ENCODE assay signal across 7 mouse cellular contexts in the genomic region with DNA sequence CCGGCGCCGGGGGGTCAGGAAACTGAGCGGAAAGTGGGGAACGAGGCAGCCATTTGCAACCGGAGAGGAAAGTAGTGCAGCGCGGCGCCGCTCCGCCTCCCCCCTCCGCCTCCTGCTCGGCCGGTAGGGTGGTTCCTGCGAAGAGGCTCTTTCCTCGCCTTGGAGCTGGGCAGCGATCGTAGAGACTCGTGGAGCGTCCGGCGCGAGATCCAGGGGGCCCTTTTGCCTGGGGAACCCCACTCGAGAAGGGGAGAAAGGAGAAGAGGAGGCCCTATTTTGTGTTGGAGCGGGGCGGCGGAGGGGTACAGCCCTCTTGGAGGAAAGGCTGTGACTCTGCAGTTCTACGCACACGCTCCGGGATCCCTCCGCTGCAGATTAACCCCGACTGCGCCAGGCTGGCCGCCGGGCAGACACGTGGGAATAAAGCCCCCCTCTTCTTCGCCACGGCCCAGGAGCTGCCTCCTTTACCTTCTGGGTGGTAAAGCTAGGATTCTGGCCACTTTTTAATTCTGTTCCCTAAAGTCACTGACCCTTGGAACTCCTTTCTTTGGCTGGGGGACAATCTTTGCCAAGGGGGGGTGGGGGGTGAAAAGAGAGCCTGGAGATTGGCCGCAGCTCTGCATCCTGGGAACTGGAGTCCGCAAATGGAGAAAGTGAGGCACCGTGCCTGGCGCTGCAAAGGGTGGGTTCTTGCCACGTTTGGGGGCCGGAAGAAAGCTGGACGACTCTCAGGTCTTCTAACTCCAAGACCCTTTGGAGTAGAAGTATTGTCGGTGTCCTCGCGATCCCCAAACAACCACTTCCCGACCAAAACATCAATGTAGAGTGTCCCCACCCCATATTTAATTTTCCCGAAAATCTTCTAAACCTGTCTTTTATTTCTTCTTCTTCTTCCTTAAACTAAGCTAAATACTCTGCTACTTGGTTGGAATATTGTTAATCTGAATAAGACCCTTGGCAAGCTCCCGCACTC. TPM values are rescaled to one million over a fixed set of nuclear protein-coding genes. Genes with fewer than 3 reads are reported as not detected.
DNase-seq lines count a peak whose midpoint lies in the region; ATAC-seq lines count a peak whose summit lies in the region.

No protein-coding gene starts in this region.

- peak overlapping the region; percentile 100 for H3K27ac ChIP-seq in embryonic facial prominence, embryonic 10.5 days (replicated peaks)
- peak overlapping the region; percentile 98 for H3K27ac ChIP-seq in limb, embryonic 11.5 days (replicated peaks; ENCODE audit: low read depth, low read length)
- peak overlapping the region; percentile 99 for H3K27ac ChIP-seq in midbrain, embryonic 14.5 days (replicated peaks; ENCODE audit: low read depth, low read length)

- H3K4me2 ChIP-seq in limb, embryonic 11.5 days (ENCODE audit: low read depth, severe bottlenecking): peak overlapping the region; percentile 98
- H3K4me2 ChIP-seq in midbrain, embryonic 14.5 days (ENCODE audit: low read length): peak overlapping the region; percentile 100

- H3K9me3 ChIP-seq in embryonic facial prominence, embryonic 10.5 days: no peaks in the 10 kb centered on the region
- no peaks in the 10 kb centered on the region for H3K9me3 ChIP-seq in limb, embryonic 11.5 days (ENCODE audit: control insufficient read depth, low read length)
- H3K9me3 ChIP-seq in midbrain, embryonic 14.5 days (ENCODE audit: control insufficient read depth, low read length): no peaks in the 10 kb centered on the region

- 1% methylated on average over 51 of the region's 51 CpGs for WGBS in embryonic facial prominence, embryonic 10.5 days
- WGBS in limb, embryonic 11.5 days: 1% methylated on average over 40 of the region's 51 CpGs
- 2% methylated on average over 51 of the region's 51 CpGs for WGBS in midbrain, embryonic 14.5 days

- ATAC-seq in limb, embryonic 11.5 days (ENCODE audit: insufficient number of reproducible peaks, low FRiP score, low TSS enrichment, low read depth): peak; percentile 72
- peak; percentile 86 for ATAC-seq in midbrain, embryonic 14.5 days (ENCODE audit: low FRiP score, low TSS enrichment)

- peak overlapping the region; percentile 84 for H3K4me3 ChIP-seq in embryonic facial prominence, embryonic 10.5 days
- peak overlapping the region; percentile 94 for H3K4me3 ChIP-seq in limb, embryonic 11.5 days (ENCODE audit: low read depth, low read length)
- H3K4me3 ChIP-seq in midbrain, embryonic 14.5 days (replicated peaks; ENCODE audit: low read depth, low read length): peak overlapping the region; percentile 97

- peaks cover 17% of the 10 kb centered on the region; the same call in 1 of the 2 replicates for H3K36me3 ChIP-seq in embryonic facial prominence, embryonic 10.5 days (replicated peaks)
- no peaks in the 10 kb centered on the region for H3K36me3 ChIP-seq in limb, embryonic 11.5 days (ENCODE audit: control insufficient read depth, insufficient read depth, low read length)
- no peaks in the 10 kb centered on the region for H3K36me3 ChIP-seq in midbrain, embryonic 14.5 days (ENCODE audit: control insufficient read depth, insufficient read depth, low read length)

- no peaks in the 10 kb centered on the region for H3K27me3 ChIP-seq in embryonic facial prominence, embryonic 10.5 days (replicated peaks; ENCODE audit: low read depth, poor library complexity, severe bottlenecking)
- no peaks in the 10 kb centered on the region for H3K27me3 ChIP-seq in limb, embryonic 11.5 days (ENCODE audit: control insufficient read depth, insufficient read depth, low read length)
- no peaks in the 10 kb centered on the region for H3K27me3 ChIP-seq in midbrain, embryonic 14.5 days (ENCODE audit: control insufficient read depth, insufficient read depth, low read length)

- H3K4me1 ChIP-seq in embryonic facial prominence, embryonic 10.5 days: peaks cover 42% of the 10 kb centered on the region
- peaks cover 26% of the 10 kb centered on the region for H3K4me1 ChIP-seq in limb, embryonic 11.5 days (ENCODE audit: control insufficient read depth, insufficient read depth, low read length)
- peaks cover 34% of the 10 kb centered on the region for H3K4me1 ChIP-seq in midbrain, embryonic 14.5 days (ENCODE audit: control insufficient read depth, insufficient read depth, low read length)

- DNase-seq in adrenal gland, postnatal 10 days: peak; percentile 93
- peak; percentile 95 for DNase-seq in embryonic facial prominence, embryonic 10.5 days (ENCODE audit: low spot score)
- peak; percentile 86 for DNase-seq in gonadal fat pad, adult 2 months (ENCODE audit: low read depth)
- DNase-seq in kidney, adult 11 months: peak; percentile 92
- peak; percentile 96 for DNase-seq in limb, embryonic 11.5 days (ENCODE audit: low spot score)
- peak; percentile 98 for DNase-seq in midbrain, embryonic 14.5 days
- DNase-seq in spleen, adult 18-20 months: peak; percentile 84 to 89

- H3K9ac ChIP-seq in limb, embryonic 11.5 days (ENCODE audit: low read length): peak overlapping the region; percentile 99
- H3K9ac ChIP-seq in midbrain, embryonic 14.5 days (replicated peaks; ENCODE audit: low read length): peak overlapping the region; percentile 94

RNA-seq across cellular contexts. Expression of gene Kmt2d, which starts 1.2 kb away (rescaled TPM):
- total RNA-seq in adrenal gland, postnatal 10 days (2021): 10 to 100 TPM; 47.5 to 64.2 TPM
- polyA plus RNA-seq in embryonic facial prominence, embryonic 10.5 days (2016; fragmentation: Nextera tagmentation; extraction: Ambion mirVana): 12.1 and 12.7 TPM in 2 replicates
- polyA plus RNA-seq in gonadal fat pad, adult 2 months (2012; rRNA removed): 14.9 and 24.3 TPM in 2 replicates
- polyA plus RNA-seq in limb, embryonic 11.5 days (2014; fragmentation: Nextera tagmentation; extraction: Ambion mirVana): 17.6 and 21.6 TPM in 2 replicates
- polyA plus RNA-seq in midbrain, embryonic 14.5 days (2014; fragmentation: Nextera tagmentation; extraction: Ambion mirVana): 13.6 and 16.0 TPM in 2 replicates

RNA-seq across cellular contexts. Expression of gene Rhebl1, which starts 22.1 kb away (rescaled TPM):
- total RNA-seq in adrenal gland, postnatal 10 days (2021): 1 to 10 TPM; 2.6 to 4.5 TPM
- 29.2 and 29.5 TPM in 2 replicates for polyA plus RNA-seq in embryonic facial prominence, embryonic 10.5 days (2016; fragmentation: Nextera tagmentation; extraction: Ambion mirVana)
- 1.8 and 3.2 TPM in 2 replicates for polyA plus RNA-seq in gonadal fat pad, adult 2 months (2012; rRNA removed)
- 19.8 and 22.2 TPM in 2 replicates for polyA plus RNA-seq in limb, embryonic 11.5 days (2014; fragmentation: Nextera tagmentation; extraction: Ambion mirVana)
- polyA plus RNA-seq in midbrain, embryonic 14.5 days (2014; fragmentation: Nextera tagmentation; extraction: Ambion mirVana): 23.7 and 31.9 TPM in 2 replicates

RNA-seq across cellular contexts. Expression of gene Dhh, which starts 26.1 kb away (rescaled TPM):
- 1 to 10 TPM; 2.6 to 3.2 TPM for total RNA-seq in adrenal gland, postnatal 10 days (2021)
- 0.31 and 0.34 TPM in 2 replicates for polyA plus RNA-seq in embryonic facial prominence, embryonic 10.5 days (2016; fragmentation: Nextera tagmentation; extraction: Ambion mirVana)
- polyA plus RNA-seq in gonadal fat pad, adult 2 months (2012; rRNA removed): 1.7 and 2.1 TPM in 2 replicates
- 0.15 and 0.23 TPM in 2 replicates for polyA plus RNA-seq in limb, embryonic 11.5 days (2014; fragmentation: Nextera tagmentation; extraction: Ambion mirVana)
- 0.36 and 0.57 TPM in 2 replicates for polyA plus RNA-seq in midbrain, embryonic 14.5 days (2014; fragmentation: Nextera tagmentation; extraction: Ambion mirVana)

RNA-seq across cellular contexts. Expression of gene Prkag1, which starts 40.9 kb away (rescaled TPM):
- total RNA-seq in adrenal gland, postnatal 10 days (2021): 10 to 100 TPM; 65.7 to 71.5 TPM
- polyA plus RNA-seq in embryonic facial prominence, embryonic 10.5 days (2016; fragmentation: Nextera tagmentation; extraction: Ambion mirVana): 83.5 and 85.3 TPM in 2 replicates
- 83.3 and 101 TPM in 2 replicates for polyA plus RNA-seq in gonadal fat pad, adult 2 months (2012; rRNA removed)
- polyA plus RNA-seq in limb, embryonic 11.5 days (2014; fragmentation: Nextera tagmentation; extraction: Ambion mirVana): 79.3 and 84.6 TPM in 2 replicates
- 56.5 and 72.8 TPM in 2 replicates for polyA plus RNA-seq in midbrain, embryonic 14.5 days (2014; fragmentation: Nextera tagmentation; extraction: Ambion mirVana)

RNA-seq across cellular contexts. Expression of gene Lmbr1l, which starts 45.8 kb away (rescaled TPM):
- 10 to 100 TPM; 17.7 to 27.7 TPM for total RNA-seq in adrenal gland, postnatal 10 days (2021)
- 23.4 and 26.9 TPM in 2 replicates for polyA plus RNA-seq in embryonic facial prominence, embryonic 10.5 days (2016; fragmentation: Nextera tagmentation; extraction: Ambion mirVana)
- polyA plus RNA-seq in gonadal fat pad, adult 2 months (2012; rRNA removed): 37.5 and 42.9 TPM in 2 replicates
- 5.5 and 6.2 TPM in 2 replicates for polyA plus RNA-seq in limb, embryonic 11.5 days (2014; fragmentation: Nextera tagmentation; extraction: Ambion mirVana)
- 11.2 and 19.4 TPM in 2 replicates for polyA plus RNA-seq in midbrain, embryonic 14.5 days (2014; fragmentation: Nextera tagmentation; extraction: Ambion mirVana)

Comparison
In these comparisons a context has a peak if more than half of its experiments do, and no peak if none do; other contexts are left out.
1. Peak in every context shown above with its lines: DNase-seq, ATAC-seq, H3K4me3 ChIP-seq and H3K27ac ChIP-seq.